Mouse (Mus musculus): ENCODE results near the gene Tdrd1. TPM values are rescaled to one million over a fixed set of nuclear protein-coding genes. Genes with fewer than 3 reads are reported as not detected.

Tdrd1 gene
- total RNA-seq, 2 experiments from 2014 or later, result 0.16 to 0.17 TPM

DNA sequence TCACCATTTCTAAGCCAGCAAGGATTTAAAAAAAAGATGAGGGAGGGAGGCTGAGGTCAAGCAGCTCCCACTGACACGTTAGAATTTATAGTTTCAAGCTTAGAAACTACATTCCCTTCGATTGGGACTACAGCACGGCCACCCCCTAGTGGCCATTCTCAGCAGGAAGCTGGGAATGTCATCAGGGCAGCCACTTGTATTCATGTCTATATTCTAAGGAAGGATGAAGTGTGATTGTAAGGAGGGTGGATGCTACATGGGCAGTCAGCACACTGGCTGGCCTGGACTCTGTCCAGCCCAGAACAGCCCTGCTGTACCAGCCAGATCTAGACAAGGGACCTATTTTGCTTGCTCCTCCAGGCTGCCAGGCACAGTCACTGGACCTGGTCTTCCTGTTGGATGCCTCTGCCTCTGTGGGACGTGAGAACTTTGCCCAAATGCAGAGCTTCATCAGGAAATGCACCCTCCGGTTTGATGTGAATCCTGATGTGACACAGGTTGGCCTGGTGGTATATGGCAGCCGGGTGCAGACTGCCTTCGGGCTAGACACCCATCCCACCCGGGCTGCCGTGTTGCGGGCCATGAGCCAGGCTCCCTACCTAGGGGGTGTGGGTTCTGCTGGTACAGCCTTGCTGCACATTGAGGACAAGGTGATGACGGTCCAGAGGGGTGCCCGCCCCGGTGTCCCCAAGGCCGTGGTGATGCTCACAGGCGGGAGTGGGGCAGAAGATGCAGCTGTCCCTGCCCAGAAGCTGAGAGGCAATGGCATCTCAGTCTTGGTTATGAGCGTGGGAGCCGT lies 82.7 kb downstream of the Tdrd1 start:
- DNase-seq (ENCODE audit: low spot score in 2 of 2), result no peak

DNA sequence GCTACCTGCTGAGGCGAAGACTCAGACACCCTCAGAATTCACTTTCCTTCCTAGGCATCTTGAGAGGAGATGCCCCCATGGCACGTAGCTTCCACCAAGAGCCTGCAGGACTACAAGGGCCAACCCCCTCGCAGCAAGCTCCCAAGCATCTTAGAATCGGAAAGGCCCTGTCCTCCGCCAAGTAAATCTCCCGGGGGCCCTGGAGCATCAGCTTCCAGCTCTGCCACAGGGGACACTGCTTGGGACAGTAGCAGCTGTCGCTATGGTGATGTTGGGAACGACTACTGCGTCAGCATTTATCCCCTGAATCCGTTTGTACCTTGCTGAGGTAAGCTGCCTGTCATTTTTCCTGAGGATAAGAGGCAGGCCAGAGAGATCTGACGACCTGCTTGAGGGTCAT lies 84.6 kb downstream of the Tdrd1 start:
- no peak for DNase-seq (ENCODE audit: low spot score in 2 of 2)

DNA sequence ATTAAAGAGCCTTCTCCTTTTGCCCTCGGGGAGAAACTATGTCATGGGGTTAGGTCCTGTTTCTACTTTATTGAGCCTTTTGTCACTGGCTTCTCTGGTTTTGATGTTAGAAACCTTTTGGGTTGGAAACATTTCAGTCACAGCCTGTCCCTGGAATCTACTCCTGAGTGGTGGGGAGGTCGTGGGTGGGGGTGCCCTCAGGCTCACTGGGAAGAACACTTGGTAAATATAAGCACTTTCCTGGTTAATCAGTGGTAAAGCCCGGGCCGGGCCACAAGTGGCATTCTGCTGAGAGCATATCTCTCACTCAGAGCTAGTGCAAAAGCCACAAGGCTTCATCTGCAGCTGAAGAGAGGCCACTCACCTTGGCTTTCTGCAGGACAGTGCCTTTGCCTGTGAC lies 87.8 kb downstream of the Tdrd1 start:
- DNase-seq (ENCODE audit: low spot score in 2 of 2), result no peak

DNA sequence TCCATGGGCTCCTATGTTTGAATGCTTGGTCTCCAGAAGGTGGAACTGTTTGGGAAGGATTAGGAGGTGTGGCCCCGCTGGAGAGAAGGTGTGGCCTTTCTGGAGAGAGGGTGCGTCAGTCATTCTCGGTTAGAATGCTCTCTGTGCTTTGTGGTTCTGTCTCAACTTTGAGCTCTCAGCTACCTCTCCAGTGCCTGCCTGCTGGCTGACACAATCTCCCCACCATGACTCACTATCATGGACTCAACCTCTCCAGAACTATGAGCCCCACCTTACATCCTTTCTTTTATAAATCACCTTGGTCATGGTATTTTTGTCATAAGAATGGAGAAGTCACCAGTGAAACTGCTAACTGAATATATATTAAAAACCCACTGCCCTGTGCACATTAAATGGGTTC lies 88.6 kb downstream of the Tdrd1 start:
- no peak for DNase-seq (ENCODE audit: low spot score in 2 of 2)

DNA sequence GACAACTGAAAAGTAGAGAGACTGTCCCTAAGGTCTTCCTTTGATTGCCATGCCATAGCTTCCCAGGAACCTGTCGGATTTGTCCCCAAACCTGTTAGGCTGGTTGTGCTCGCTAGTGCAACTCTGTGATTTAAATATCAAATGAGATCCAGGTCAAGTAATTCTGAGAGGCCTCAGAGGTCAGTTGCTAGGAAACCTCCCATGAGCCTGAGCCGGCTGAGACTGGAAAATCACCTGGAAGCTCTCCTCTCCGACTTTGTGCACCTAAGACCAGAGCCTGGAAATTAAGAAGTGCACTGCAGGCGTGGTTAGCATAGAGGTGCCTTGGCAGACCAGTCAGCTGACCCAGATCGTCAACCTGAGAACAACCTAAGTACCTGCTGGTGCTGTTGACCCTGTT lies 89.1 kb downstream of the Tdrd1 start:
- DNase-seq (ENCODE audit: low spot score in 2 of 2), result no peak

Other genes starting within 250 kb of the Tdrd1 start
- 1 to 10 TPM; 2.0 to 7.8 TPM for gene Adrb1, start 104.0 kb upstream of the Tdrd1 start, total RNA-seq (2021)
- gene Ccdc186, start 4.0 kb upstream of the Tdrd1 start, total RNA-seq (2021), result 10 to 100 TPM; 28.7 to 30.8 TPM
- not detected for gene Vwa2, start 48.0 kb downstream of the Tdrd1 start, total RNA-seq (2021)
- gene Afap1l2, start 182.0 kb downstream of the Tdrd1 start, total RNA-seq (2021), result 10 to 100 TPM; 36.0 to 43.6 TPM